Mouse (Mus musculus) myocyte (in vitro differentiated cells): ENCODE results near the gene Tex19.1.

ENCODE experiments used
- MAX ChIP-seq: IDR thresholded peaks from one replicate; pipeline ENCODE4 v1.6.1; 2011; ENCODE audit warnings: low read depth, mild to moderate bottlenecking, control low read depth
- POLR2A ChIP-seq: IDR thresholded peaks from one replicate; pipeline ENCODE4 v1.6.1; 2011; ENCODE audit warnings: low read depth, mild to moderate bottlenecking, control low read depth, moderate library complexity; ENCODE audit not compliant: insufficient read length
- SRF ChIP-seq: IDR thresholded peaks from one replicate; pipeline ENCODE4 v1.6.1; 2011; ENCODE audit warnings: low read depth; ENCODE audit not compliant: control insufficient read depth, insufficient read length
- TCF12 ChIP-seq: IDR thresholded peaks from one replicate; pipeline ENCODE4 v1.6.1; 2011; ENCODE audit warnings: mild to moderate bottlenecking, control low read depth; ENCODE audit not compliant: poor library complexity, insufficient read depth, severe bottlenecking

DNA sequence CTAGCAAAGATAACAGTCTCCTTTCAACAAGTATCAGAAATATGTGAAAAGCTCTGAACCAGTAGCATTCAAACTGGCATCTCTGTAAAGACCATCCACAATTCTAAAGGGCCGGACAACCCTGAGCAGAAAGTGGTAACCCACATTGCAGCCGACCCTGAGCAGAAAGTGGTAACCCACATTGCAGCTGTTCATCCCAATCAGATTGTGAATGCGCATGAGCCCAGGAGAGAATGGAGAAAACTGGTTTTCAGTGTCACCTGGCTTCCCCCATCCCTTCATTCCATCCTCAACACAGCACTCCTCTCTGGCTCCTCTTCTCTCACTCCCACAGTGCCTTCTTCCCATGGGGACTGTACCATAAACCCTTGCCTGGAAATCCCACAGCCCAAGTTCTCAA, 18.5 kb upstream of the Tex19.1 start:
- TF ChIP-seq POLR2A (no peak), MAX (no peak), SRF (no peak), TCF12 (no peak)
